Mouse (Mus musculus) stomach, embryonic 14.5 days (tissue): ENCODE data around the gene Pth2. TPM values are rescaled to one million over a fixed set of nuclear protein-coding genes. Genes with fewer than 3 reads are reported as not detected.
"Not testable (repeated sequence)": the region's sequence is repeated elsewhere in the genome, so short reads cannot be mapped to it uniquely, and the experiment has no call there.

Experiments used
- ATAC-seq: fragments of 200-750 bp; cut with Nextera tagmentation; 2 replicates; pipeline ENCODE4 v1.8.0; 2017; ENCODE audit warnings: low read depth, moderate TSS enrichment; ENCODE audit not compliant: insufficient number of reproducible peaks, insufficient read depth, low FRiP score
- H3K27ac ChIP-seq: fragments of 300-500 bp; sonication (generic); 2 replicates; pipeline ENCODE4 v1.5.1; 2014; ENCODE audit warnings: mild to moderate bottlenecking, low read length, moderate library complexity, mixed read lengths
- H3K27me3 ChIP-seq: fragments of 300-500 bp; sonication (generic); 2 replicates; pipeline ENCODE4 v1.6.1; 2014; ENCODE audit warnings: low read length, control low read depth, mixed read lengths; ENCODE audit not compliant: control insufficient read depth, insufficient read depth
- H3K36me3 ChIP-seq: fragments of 300-500 bp; sonication (generic); 2 replicates; pipeline ENCODE4 v1.6.1; 2014; ENCODE audit warnings: mild to moderate bottlenecking, control low read depth, low read length, moderate library complexity, mixed read lengths; ENCODE audit not compliant: control insufficient read depth, insufficient read depth
- H3K4me1 ChIP-seq: fragments of 300-500 bp; sonication (generic); 2 replicates; pipeline ENCODE4 v1.6.1; 2014; ENCODE audit warnings: low read length, control low read depth, mixed read lengths; ENCODE audit not compliant: control insufficient read depth, insufficient read depth
- H3K4me2 ChIP-seq: fragments of 300-500 bp; sonication (generic); replicated peaks from 2 replicates; pipeline ENCODE4 v1.6.1; 2014; ENCODE audit warnings: low read depth, low read length, control low read depth
- H3K4me3 ChIP-seq: fragments of 300-500 bp; sonication (generic); 2 replicates; pipeline ENCODE4 v1.5.1; 2014; ENCODE audit warnings: low read depth, low read length, control low read depth
- H3K9ac ChIP-seq: fragments of 300-500 bp; sonication (generic); replicated peaks from 2 replicates; pipeline ENCODE4 v1.6.1; 2014; ENCODE audit warnings: low read depth, mild to moderate bottlenecking, control low read depth, low read length, moderate library complexity, mixed read lengths
- H3K9me3 ChIP-seq: fragments of 300-500 bp; sonication (generic); 2 replicates; pipeline ENCODE4 v1.6.1; 2016; ENCODE audit warnings: low read depth, low read length, control low read depth; ENCODE audit not compliant: control insufficient read depth
- WGBS: fragments of 180-500 bp; shearing (Covaris S2); extraction: QIAGEN DNeasy Blood & Tissue Kit; methylation state at CpG from one replicate; pipeline ENCODE4 v1.1.7; 2014; 5-methylcytosine and 5-hydroxymethylcytosine counted together
- polyA plus RNA-seq: library from polyadenylated mRNA; unstranded; fragments of >200 nt; fragmentation: Nextera tagmentation; extraction: Ambion mirVana; gene quantifications from 2 replicates; pipeline ENCODE4 v1.2.1, GENCODE M21; 2014

The Pth2 gene
- polyA plus RNA-seq, 1 experiment from 2014 or later, result not detected

- not testable (repeated sequence) for H3K9ac ChIP-seq, H3K4me1 ChIP-seq, H3K4me2 ChIP-seq, H3K36me3 ChIP-seq, ATAC-seq, H3K27ac ChIP-seq, H3K4me3 ChIP-seq
- H3K9me3 ChIP-seq, result peaks cover 13% of the 10 kb centered on the region
- 68% methylated on average over 1 of the region's 1 CpGs for WGBS
- H3K27me3 ChIP-seq, result peaks cover 54% of the 10 kb centered on the region
Measured at GRCm38 (mm10) chr7:45173772-45174171, 7.0 kb upstream of the Pth2 start.

GRCm38 (mm10) chr7:45174567-45175280, 6.1 kb upstream of the Pth2 start:
- no peak overlapping the region for H3K4me3 ChIP-seq
- H3K9me3 ChIP-seq, result peaks cover 8% of the 10 kb centered on the region
- H3K36me3 ChIP-seq, result no peaks in the 10 kb centered on the region
- ATAC-seq, result no peak
- peaks cover 4% of the 10 kb centered on the region; the same call in 1 of the 2 replicates for H3K4me1 ChIP-seq
- H3K4me2 ChIP-seq, result 0 out of 2 replicates have a peak overlapping the region, but pooled peaks have one; percentile 23
- H3K9ac ChIP-seq, result no peak overlapping the region
- WGBS, result 4% methylated on average over 29 of the region's 29 CpGs
- peaks cover 53% of the 10 kb centered on the region for H3K27me3 ChIP-seq
- H3K27ac ChIP-seq, result no peak overlapping the region

GRCm38 (mm10) chr7:45175398-45175797, 5.4 kb upstream of the Pth2 start:
- Histone ChIP-seq H3K27me3 (peaks cover 57% of the 10 kb centered on the region), H3K9me3 (peaks cover under 1% of the 10 kb centered on the region; the same call in 1 of the 2 replicates), H3K36me3 (no peaks in the 10 kb centered on the region), H3K4me2 (no peak overlapping the region), H3K27ac (no peak overlapping the region), H3K9ac (no peak overlapping the region), H3K4me1 (peaks cover 4% of the 10 kb centered on the region; the same call in 1 of the 2 replicates), H3K4me3 (no peak overlapping the region)
- 5% methylated on average over 13 of the region's 13 CpGs for WGBS
- ATAC-seq, result no peak

GRCm38 (mm10) chr7:45175929-45176328, 4.9 kb upstream of the Pth2 start:
- H3K4me1 ChIP-seq, result peaks cover 4% of the 10 kb centered on the region; the same call in 1 of the 2 replicates

GRCm38 (mm10) chr7:45176356-45176755, 4.4 kb upstream of the Pth2 start:
- peaks cover 66% of the 10 kb centered on the region for H3K27me3 ChIP-seq
- ATAC-seq, result no peak
- H3K4me3 ChIP-seq, result peak overlapping the region; percentile 4; the same call in 1 of the 2 replicates
- WGBS, result 5% methylated on average over 30 of the region's 31 CpGs
- H3K4me1 ChIP-seq, result peaks cover 4% of the 10 kb centered on the region; the same call in 1 of the 2 replicates
- H3K9ac ChIP-seq, result no peak overlapping the region
- H3K9me3 ChIP-seq, result no peaks in the 10 kb centered on the region
- no peak overlapping the region for H3K27ac ChIP-seq
- peak overlapping the region; percentile 16; the same call in 1 of the 2 replicates for H3K4me2 ChIP-seq
- H3K36me3 ChIP-seq, result no peaks in the 10 kb centered on the region

More at GRCm38 (mm10) chr7:45175929-45176328, 4.9 kb upstream of the Pth2 start:
- H3K4me2 ChIP-seq, result 0 out of 2 replicates have a peak overlapping the region, but pooled peaks have one; percentile 16
- no peak overlapping the region for H3K9ac ChIP-seq
- no peak for ATAC-seq
- no peak overlapping the region for H3K27ac ChIP-seq
- no peaks in the 10 kb centered on the region for H3K36me3 ChIP-seq
- WGBS, result under 1% methylated on average over 22 of the region's 23 CpGs
- peak overlapping the region; percentile 4; the same call in 1 of the 2 replicates for H3K4me3 ChIP-seq
- peaks cover 62% of the 10 kb centered on the region for H3K27me3 ChIP-seq
- no peaks in the 10 kb centered on the region for H3K9me3 ChIP-seq

GRCm38 (mm10) chr7:45178550-45178949, 2.2 kb upstream of the Pth2 start:
- no peaks in the 10 kb centered on the region for H3K36me3 ChIP-seq
- no peak overlapping the region for H3K4me2 ChIP-seq
- H3K27ac ChIP-seq, result no peak overlapping the region
- peaks cover 80% of the 10 kb centered on the region for H3K27me3 ChIP-seq
- H3K4me1 ChIP-seq, result peaks cover 4% of the 10 kb centered on the region; the same call in 1 of the 2 replicates
- no peaks in the 10 kb centered on the region for H3K9me3 ChIP-seq
- ATAC-seq, result no peak
- 22% methylated on average over 7 of the region's 7 CpGs for WGBS
- no peak overlapping the region for H3K9ac ChIP-seq
- H3K4me3 ChIP-seq, result no peak overlapping the region

GRCm38 (mm10) chr7:45179469-45179868, 1.3 kb upstream of the Pth2 start, which contains the start of gene Gfy:
Gfy (minus strand) TSS chr7:45179569.
- Histone ChIP-seq H3K4me1 (peaks cover 4% of the 10 kb centered on the region; the same call in 1 of the 2 replicates), H3K27ac (no peak within 1 kb of the TSS), H3K4me3 (no peak within 1 kb of the TSS), H3K27me3 (peaks cover 79% of the 10 kb centered on the region), H3K36me3 (no peaks in the 10 kb centered on the region), H3K4me2 (no peak within 1 kb of the TSS), H3K9ac (no peak within 1 kb of the TSS), H3K9me3 (no peaks in the 10 kb centered on the region)
- no peak for ATAC-seq
- WGBS, result 27% methylated on average over 7 of the region's 7 CpGs

- H3K9ac ChIP-seq, result no peak overlapping the region
- no peak for ATAC-seq
- H3K9me3 ChIP-seq, result no peaks in the 10 kb centered on the region
- no peaks in the 10 kb centered on the region for H3K4me1 ChIP-seq
- no peaks in the 10 kb centered on the region for H3K36me3 ChIP-seq
- no peak overlapping the region for H3K27ac ChIP-seq
- 6% methylated on average over 35 of the region's 35 CpGs for WGBS
- no peak overlapping the region for H3K4me3 ChIP-seq
- H3K4me2 ChIP-seq, result no peak overlapping the region
- H3K27me3 ChIP-seq, result peaks cover 65% of the 10 kb centered on the region
Measured at GRCm38 (mm10) chr7:45181540-45181939, 745 bp downstream of the Pth2 start.
